Mouse (Mus musculus) megakaryocyte progenitor cell, adult 5-6 weeks (primary cell): ENCODE measurements around the gene Afap1. TPM values are rescaled to one million over a fixed set of nuclear protein-coding genes. Genes with fewer than 3 reads are reported as not detected.

Experiments
- ATAC-seq: replicated peaks from 2 replicates; pipeline ENCODE4 v1.8.0; 2016; ENCODE audit warnings: mild to moderate bottlenecking, moderate TSS enrichment, inconsistent platforms; ENCODE audit not compliant: poor library complexity
- total RNA-seq, 2 experiments: library from RNA; stranded (forward) in 1 of 2; stranded (reverse) in 1 of 2; fragments of 157-497, 149-512 nt in 1 of 2; fragments of 200-1000 nt in 1 of 2; gene quantifications; 2 replicates each; pipeline versions ENCODE4 v1.2.3 to v1.2.4; 2015 to 2017

The Afap1 gene
- total RNA-seq, 2 experiments from 2014 or later, result 15.5 to 27.9 TPM

- no peak for ATAC-seq
Observed at GRCm38 (mm10) chr5:35896556-35896955, 3.4 kb downstream of the Afap1 start.

- ATAC-seq, result no peak
Observed at GRCm38 (mm10) chr5:35897147-35897546, 4.0 kb downstream of the Afap1 start.

- ATAC-seq, result peak; percentile 38
Observed at GRCm38 (mm10) chr5:35898114-35898513, 5.0 kb downstream of the Afap1 start.

- ATAC-seq, result peak; percentile 65
Observed at GRCm38 (mm10) chr5:35898994-35899393, 5.9 kb downstream of the Afap1 start.

- ATAC-seq, result no peak
Observed at GRCm38 (mm10) chr5:35900401-35901225, 7.5 kb downstream of the Afap1 start.

GRCm38 (mm10) chr5:35901226-35901809, 8.2 kb downstream of the Afap1 start:
- ATAC-seq, result peak; percentile 57

- ATAC-seq, result no peak
Observed at GRCm38 (mm10) chr5:35903456-35903855, 10.3 kb downstream of the Afap1 start.

GRCm38 (mm10) chr5:35905283-35905682, 12.2 kb downstream of the Afap1 start:
- ATAC-seq, result 0 out of 2 replicates have a peak, but pooled peaks have one; percentile 18

GRCm38 (mm10) chr5:35907090-35907489, 14.0 kb downstream of the Afap1 start:
- ATAC-seq, result no peak

GRCm38 (mm10) chr5:35907633-35908426, 14.7 kb downstream of the Afap1 start:
- ATAC-seq, result no peak; the same call in 1 of the 2 replicates

GRCm38 (mm10) chr5:35908626-35909443, 15.7 kb downstream of the Afap1 start:
- no peak for ATAC-seq

- ATAC-seq, result no peak
Observed at GRCm38 (mm10) chr5:35915629-35916300, 22.6 kb downstream of the Afap1 start.

- no peak for ATAC-seq
Observed at GRCm38 (mm10) chr5:35916666-35917065, 23.5 kb downstream of the Afap1 start.

- no peak for ATAC-seq
Observed at GRCm38 (mm10) chr5:35918387-35918786, 25.3 kb downstream of the Afap1 start.

GRCm38 (mm10) chr5:35920076-35920475, 27.0 kb downstream of the Afap1 start:
- peak; percentile 41; the same call in 1 of the 2 replicates for ATAC-seq

GRCm38 (mm10) chr5:35920557-35920956, 27.4 kb downstream of the Afap1 start:
- no peak for ATAC-seq

GRCm38 (mm10) chr5:35921141-35921540, 28.0 kb downstream of the Afap1 start:
- no peak for ATAC-seq

GRCm38 (mm10) chr5:35921595-35922254, 28.6 kb downstream of the Afap1 start:
- peak; percentile 15; the same call in 1 of the 2 replicates for ATAC-seq

- ATAC-seq, result no peak
Observed at GRCm38 (mm10) chr5:35923448-35923847, 30.3 kb downstream of the Afap1 start.
